Mouse (Mus musculus) stomach, postnatal 0 days (tissue): ENCODE data around the gene Bptf. TPM values are rescaled to one million over a fixed set of nuclear protein-coding genes. Genes with fewer than 3 reads are reported as not detected.

Experiments used
- ATAC-seq: fragments of 200-750 bp; cut with Nextera tagmentation; 2 replicates; pipeline ENCODE4 v1.8.0; 2017; ENCODE audit not compliant: low FRiP score, low TSS enrichment
- DNase-seq: peaks from one replicate; pipeline ENCODE4 v3.0.0-alpha.2; 2016; ENCODE audit warnings: low spot score
- H3K27ac ChIP-seq: fragments of 300-500 bp; sonication (generic); replicated peaks from 2 replicates; pipeline ENCODE4 v1.5.1; 2014; ENCODE audit warnings: mild to moderate bottlenecking, control low read depth
- H3K27me3 ChIP-seq: fragments of 300-500 bp; sonication (generic); 2 replicates; pipeline ENCODE4 v1.6.1; 2014; ENCODE audit warnings: low read length; ENCODE audit not compliant: control insufficient read depth, insufficient read depth
- H3K36me3 ChIP-seq: fragments of 300-500 bp; sonication (generic); 2 replicates; pipeline ENCODE4 v1.6.1; 2014; ENCODE audit warnings: low read length, mixed read lengths; ENCODE audit not compliant: control insufficient read depth, insufficient read depth
- H3K4me1 ChIP-seq: fragments of 300-500 bp; sonication (generic); replicated peaks from 2 replicates; pipeline ENCODE4 v1.6.1; 2014; ENCODE audit warnings: antibody characterized with exemption; ENCODE audit not compliant: control insufficient read depth, insufficient read depth
- H3K4me2 ChIP-seq: fragments of 300-500 bp; sonication (generic); replicated peaks from 2 replicates; pipeline ENCODE4 v1.6.1; 2014; ENCODE audit warnings: low read depth, mild to moderate bottlenecking, control low read depth, moderate library complexity
- H3K4me3 ChIP-seq: fragments of 300-500 bp; sonication (generic); 2 replicates; pipeline ENCODE4 v1.5.1; 2014; ENCODE audit warnings: low read depth, low read length, control low read depth
- H3K9ac ChIP-seq: fragments of 300-500 bp; sonication (generic); 2 replicates; pipeline ENCODE4 v1.6.1; 2014; ENCODE audit warnings: mild to moderate bottlenecking, low read length, control low read depth, mixed read lengths
- H3K9me3 ChIP-seq: fragments of 300-500 bp; sonication (generic); 2 replicates; pipeline ENCODE4 v1.6.1; 2016; ENCODE audit warnings: low read length; ENCODE audit not compliant: control insufficient read depth
- CTCF ChIP-seq: IDR thresholded peaks from 2 replicates; pipeline ENCODE4 v1.5.1; 2016; ENCODE audit warnings: antibody characterized with exemption, low read depth, mild to moderate bottlenecking, moderate library complexity
- EP300 ChIP-seq: optimal IDR thresholded peaks from 2 replicates; pipeline ENCODE3; 2016; ENCODE audit warnings: antibody characterized with exemption
- WGBS: fragments of 180-500 bp; shearing (Covaris S2); extraction: QIAGEN DNeasy Blood & Tissue Kit; methylation state at CpG from one replicate; pipeline ENCODE4 v1.1.7; 2014; 5-methylcytosine and 5-hydroxymethylcytosine counted together
- polyA plus RNA-seq: library from polyadenylated mRNA; unstranded; fragments of >200 nt; fragmentation: Nextera tagmentation; extraction: Ambion mirVana; gene quantifications from 2 replicates; pipeline ENCODE4 v1.2.1, GENCODE M21; 2015

Bptf gene
- polyA plus RNA-seq, 1 experiment from 2014 or later, result 11.8 TPM

DNA sequence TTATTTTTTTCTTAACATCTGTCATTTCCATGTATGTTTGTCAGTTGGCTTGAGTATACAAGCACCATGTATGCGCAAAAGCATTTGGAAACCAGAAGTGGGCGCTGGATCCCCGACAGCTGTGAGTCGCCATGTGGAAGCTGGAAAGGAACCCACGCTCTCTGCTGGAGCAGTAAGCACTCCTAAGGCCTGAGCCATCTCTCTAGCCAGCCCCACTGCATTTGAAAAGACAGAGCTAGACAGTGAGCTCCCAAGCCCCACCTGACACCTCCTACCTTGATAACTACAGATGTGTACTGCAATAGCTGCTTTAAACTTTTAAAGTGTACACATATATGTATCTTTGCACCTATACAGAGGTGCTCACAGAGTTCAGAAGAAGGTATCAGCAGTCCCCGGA is 74.5 kb downstream of the Bptf start:
- TF ChIP-seq CTCF (no peak), EP300 (no peak)
- ATAC-seq (no peak), DNase-seq (no peak)
- WGBS, result 91% methylated on average over 6 of the region's 6 CpGs
- H3K27ac ChIP-seq, result no peak overlapping the region
- no peaks in the 10 kb centered on the region for H3K9me3 ChIP-seq
- H3K4me3 ChIP-seq, result no peak overlapping the region
- H3K4me2 ChIP-seq, result no peak overlapping the region
- H3K9ac ChIP-seq, result no peak overlapping the region
- no peaks in the 10 kb centered on the region for H3K4me1 ChIP-seq
- no peaks in the 10 kb centered on the region for H3K27me3 ChIP-seq
- peaks cover 75% of the 10 kb centered on the region for H3K36me3 ChIP-seq

DNA sequence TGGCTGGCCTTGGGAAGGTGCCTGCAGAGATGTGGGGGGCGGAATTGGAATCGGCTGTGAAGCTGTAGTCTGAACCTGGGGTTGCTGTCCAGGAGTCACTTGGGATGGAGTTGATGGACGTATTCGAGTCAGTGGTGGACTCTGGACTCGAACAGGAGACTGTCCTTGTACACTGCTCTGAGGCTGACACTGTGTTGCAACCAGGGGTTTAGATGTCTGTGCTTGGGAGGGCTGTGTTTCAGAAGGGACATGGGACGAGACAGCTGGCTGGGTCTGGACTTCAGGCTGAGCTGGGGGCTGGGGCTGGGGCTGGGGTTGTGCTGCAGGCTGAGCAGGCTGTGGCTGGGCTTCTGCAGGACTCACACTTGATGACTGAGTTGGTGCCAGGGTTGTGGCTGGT is 77.1 kb downstream of the Bptf start:
- Histone ChIP-seq H3K9ac (no peak overlapping the region), H3K27ac (no peak overlapping the region), H3K36me3 (peaks cover 63% of the 10 kb centered on the region), H3K9me3 (no peaks in the 10 kb centered on the region), H3K4me3 (no peak overlapping the region), H3K27me3 (no peaks in the 10 kb centered on the region), H3K4me2 (no peak overlapping the region), H3K4me1 (no peaks in the 10 kb centered on the region)
- 95% methylated on average over 6 of the region's 6 CpGs for WGBS
- ATAC-seq (no peak), DNase-seq (no peak)
- TF ChIP-seq EP300 (no peak), CTCF (no peak)

DNA sequence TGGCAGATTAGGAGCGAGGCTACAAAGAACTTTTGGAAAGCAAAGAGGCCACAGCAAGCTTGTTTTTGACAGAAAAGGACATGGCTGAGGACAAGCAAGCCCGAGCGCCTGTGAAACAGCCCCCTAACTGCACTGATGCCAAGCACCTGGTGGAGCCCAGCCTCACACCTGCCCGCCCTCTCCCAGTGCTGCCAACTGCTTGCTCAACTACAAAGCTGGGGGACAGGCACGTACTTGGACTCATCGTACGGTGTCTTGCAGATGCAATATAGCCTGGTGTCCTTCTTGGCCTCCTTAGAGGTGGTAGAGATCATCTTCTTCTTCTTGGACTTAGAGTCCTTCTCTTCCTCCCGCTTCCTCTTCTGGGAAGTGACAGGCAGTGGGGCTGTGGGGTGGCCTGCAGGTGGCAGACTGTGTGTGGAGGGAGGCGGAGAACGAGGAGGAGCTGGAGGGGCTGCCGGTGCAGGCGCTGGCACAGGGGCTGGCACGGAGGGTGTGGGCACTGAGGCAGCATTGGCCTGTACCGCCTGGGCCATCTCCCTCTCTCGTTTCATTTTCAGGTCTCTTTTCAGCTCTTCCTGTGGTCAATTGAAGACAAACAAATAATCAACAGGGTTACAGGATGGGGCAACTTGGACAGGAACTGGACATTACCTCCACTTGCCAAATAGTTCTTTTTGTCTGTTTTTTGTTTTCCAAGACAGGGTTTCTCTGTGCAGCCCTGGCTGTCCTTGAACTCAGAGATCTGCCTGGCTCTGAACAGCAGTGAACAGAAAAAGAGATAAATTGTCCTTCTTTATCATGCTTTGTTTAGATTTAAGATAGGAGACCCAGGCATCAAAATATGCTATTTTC is 84.9 kb downstream of the Bptf start:
- DNase-seq, result no peak
- Histone ChIP-seq H3K27ac (no peak overlapping the region), H3K36me3 (peaks cover 22% of the 10 kb centered on the region; the same call in 1 of the 2 replicates), H3K9me3 (no peaks in the 10 kb centered on the region), H3K27me3 (no peaks in the 10 kb centered on the region), H3K4me3 (no peak overlapping the region), H3K4me1 (no peaks in the 10 kb centered on the region), H3K4me2 (no peak overlapping the region), H3K9ac (no peak overlapping the region)
- TF ChIP-seq EP300, result no peak
- peak; percentile 24; the same call in 1 of the 2 replicates for TF ChIP-seq CTCF
- WGBS, result 87% methylated on average over 15 of the region's 15 CpGs
- ATAC-seq, result no peak

GRCm38 (mm10) chr11:107045546-107045945 is 86.4 kb downstream of the Bptf start:
- TF ChIP-seq CTCF (no peak), EP300 (no peak)
- 73% methylated on average over 4 of the region's 4 CpGs for WGBS
- Histone ChIP-seq H3K4me3 (no peak overlapping the region), H3K4me2 (no peak overlapping the region), H3K9me3 (no peaks in the 10 kb centered on the region), H3K9ac (no peak overlapping the region), H3K4me1 (no peaks in the 10 kb centered on the region), H3K36me3 (peaks cover 28% of the 10 kb centered on the region; the same call in 1 of the 2 replicates), H3K27me3 (no peaks in the 10 kb centered on the region), H3K27ac (no peak overlapping the region; the same call in 1 of the 2 replicates)
- DNase-seq (no peak), ATAC-seq (no peak)

DNA sequence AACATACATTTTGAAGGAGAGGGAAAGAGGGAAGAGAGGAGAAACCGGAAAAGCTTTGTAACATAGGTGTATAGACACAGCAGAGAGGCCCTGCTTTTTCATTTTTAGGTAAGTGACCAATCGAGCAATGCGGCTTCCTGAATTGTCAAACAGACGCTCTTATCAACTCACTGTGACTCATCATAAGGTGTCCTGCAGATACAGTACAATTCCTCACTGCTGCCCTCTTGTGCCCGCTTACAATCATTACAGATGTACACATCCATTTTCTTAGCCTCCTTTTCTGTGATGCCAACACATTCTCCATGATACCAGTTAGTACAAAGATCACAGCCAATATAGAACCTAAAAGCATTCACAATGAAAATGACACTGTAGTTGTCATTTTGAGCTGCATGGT is 87.6 kb downstream of the Bptf start:
- WGBS, result 30% methylated on average over 5 of the region's 5 CpGs

DNA sequence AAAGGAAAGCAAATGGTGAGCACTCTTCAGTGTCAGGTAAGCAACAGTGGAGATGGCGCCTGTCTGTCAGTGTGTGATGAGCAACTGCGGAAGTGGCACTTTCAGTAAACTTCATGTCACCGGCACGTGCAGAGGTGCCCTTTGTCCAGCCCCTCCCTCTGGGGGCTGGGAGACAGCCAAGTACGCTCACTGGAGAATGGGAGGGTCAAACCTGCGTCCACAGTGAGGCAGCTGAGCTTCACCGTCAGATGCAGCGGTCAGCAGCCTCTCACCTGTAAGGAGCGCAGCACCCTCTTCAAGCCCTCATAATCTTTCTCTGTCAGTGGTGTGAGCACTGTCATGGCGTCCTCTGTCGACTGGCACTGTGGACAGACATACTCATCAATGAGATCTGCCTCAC is 88.6 kb downstream of the Bptf start:
- Histone ChIP-seq H3K36me3 (peaks cover 37% of the 10 kb centered on the region), H3K9me3 (no peaks in the 10 kb centered on the region), H3K27me3 (no peaks in the 10 kb centered on the region), H3K4me3 (no peak overlapping the region), H3K4me1 (no peaks in the 10 kb centered on the region), H3K9ac (no peak overlapping the region), H3K27ac (no peak overlapping the region), H3K4me2 (no peak overlapping the region)
- TF ChIP-seq CTCF (no peak), EP300 (no peak)
- ATAC-seq, result no peak
- DNase-seq, result no peak
- WGBS, result 84% methylated on average over 11 of the region's 11 CpGs

More for the DNA sequence above, 87.6 kb downstream of the Bptf start:
- Histone ChIP-seq H3K27ac (no peak overlapping the region), H3K9ac (no peak overlapping the region), H3K4me1 (no peaks in the 10 kb centered on the region), H3K4me2 (no peak overlapping the region), H3K9me3 (no peaks in the 10 kb centered on the region), H3K27me3 (no peaks in the 10 kb centered on the region), H3K4me3 (no peak overlapping the region), H3K36me3 (peaks cover 31% of the 10 kb centered on the region)
- DNase-seq, result peak; percentile 78
- TF ChIP-seq CTCF (peak; percentile 87), EP300 (no peak)
- peak; percentile 72 for ATAC-seq
